In genomic region chr2:179260892-179261291, GRCm38 (mm10) we compare ENCODE assay signal across 34 mouse cellular contexts.
"Had no signal": no experiment of that assay in that cellular context is flagged by ENCODE, and none has a peak within 500 bp of the region (broad histone marks: within the 10 kb centered on the region; RNA-seq: fewer than 3 reads in every experiment).

No protein-coding gene starts in this region.

- H3K27ac ChIP-seq: heart, embryonic 13.5 days; heart, embryonic 15.5 days; hindbrain, embryonic 10.5 days; hindbrain, embryonic 12.5 days; hindbrain, embryonic 13.5 days; hindbrain, embryonic 14.5 days; hindbrain, embryonic 15.5 days; hindbrain, postnatal 0 days; intestine, embryonic 15.5 days; kidney, embryonic 15.5 days; kidney, postnatal 0 days; layer of hippocampus, adult 2 months; left cerebral cortex, adult 2 months had no signal

- H3K36me3 ChIP-seq: heart, embryonic 12.5 days; heart, embryonic 13.5 days; heart, embryonic 15.5 days; hindbrain, embryonic 10.5 days; hindbrain, embryonic 12.5 days; hindbrain, embryonic 13.5 days; hindbrain, embryonic 15.5 days; intestine, embryonic 15.5 days; kidney, embryonic 15.5 days had no signal

- H3K27me3 ChIP-seq: heart, embryonic 12.5 days; heart, embryonic 13.5 days; heart, embryonic 15.5 days; hindbrain, embryonic 12.5 days; hindbrain, embryonic 13.5 days; hindbrain, embryonic 15.5 days; intestine, embryonic 15.5 days; kidney, embryonic 15.5 days had no signal

- H3K4me1 ChIP-seq: heart, embryonic 12.5 days; heart, embryonic 13.5 days; heart, embryonic 15.5 days; hindbrain, embryonic 10.5 days; hindbrain, embryonic 12.5 days; hindbrain, embryonic 13.5 days; hindbrain, embryonic 15.5 days; intestine, embryonic 15.5 days had no signal

- H3K9me3 ChIP-seq: heart, embryonic 12.5 days; heart, embryonic 13.5 days; heart, embryonic 15.5 days; hindbrain, embryonic 10.5 days; hindbrain, embryonic 12.5 days; hindbrain, embryonic 13.5 days; hindbrain, embryonic 15.5 days; intestine, embryonic 15.5 days; kidney, embryonic 15.5 days had no signal

- H3K4me2 ChIP-seq: heart, embryonic 12.5 days; heart, embryonic 13.5 days; heart, embryonic 15.5 days; hindbrain, embryonic 12.5 days; hindbrain, embryonic 13.5 days; hindbrain, embryonic 14.5 days; hindbrain, embryonic 15.5 days; intestine, embryonic 15.5 days; kidney, embryonic 15.5 days had no signal

- H3K9ac ChIP-seq: heart, embryonic 12.5 days; heart, embryonic 13.5 days; heart, embryonic 15.5 days; hindbrain, embryonic 12.5 days; hindbrain, embryonic 13.5 days; hindbrain, embryonic 14.5 days; hindbrain, embryonic 15.5 days; intestine, embryonic 15.5 days; kidney, embryonic 15.5 days had no signal

- DNase-seq: heart, postnatal 10 days; heart, postnatal 14 days; heart, postnatal 36 days; heart, postnatal 4 days; kidney, adult 11 months; kidney, adult 18-20 months; kidney, adult 2 months; kidney, adult 8-10 months; kidney, adult 9 months; kidney, postnatal 10 days; kidney, postnatal 14 days; kidney, postnatal 25 days; kidney, postnatal 36 days; kidney, postnatal 4 days; layer of hippocampus, adult 9-11 months; layer of hippocampus, postnatal 36 days had no signal

- H3K4me3 ChIP-seq: heart, embryonic 12.5 days; heart, embryonic 13.5 days; heart, embryonic 15.5 days; hindbrain, embryonic 10.5 days; hindbrain, embryonic 12.5 days; hindbrain, embryonic 13.5 days; hindbrain, embryonic 15.5 days; intestine, embryonic 15.5 days; kidney, embryonic 15.5 days; layer of hippocampus, adult 2 months; left cerebral cortex, adult 2 months had no signal

- ATAC-seq: hindbrain, embryonic 16.5 days; hindbrain, postnatal 0 days; inflammation-experienced regulatory T-cells, adult 6 months; intestine, embryonic 15.5 days; intestine, embryonic 16.5 days; intestine, postnatal 0 days had no signal
